Mouse (Mus musculus) 416B (cell line): Measurements from ENCODE around the gene Arid2.

Experiments used
- DNase-seq: peaks from one replicate; pipeline ENCODE4 v3.0.0; 2011; ENCODE audit warnings: low read depth

Gene Arid2

DNA sequence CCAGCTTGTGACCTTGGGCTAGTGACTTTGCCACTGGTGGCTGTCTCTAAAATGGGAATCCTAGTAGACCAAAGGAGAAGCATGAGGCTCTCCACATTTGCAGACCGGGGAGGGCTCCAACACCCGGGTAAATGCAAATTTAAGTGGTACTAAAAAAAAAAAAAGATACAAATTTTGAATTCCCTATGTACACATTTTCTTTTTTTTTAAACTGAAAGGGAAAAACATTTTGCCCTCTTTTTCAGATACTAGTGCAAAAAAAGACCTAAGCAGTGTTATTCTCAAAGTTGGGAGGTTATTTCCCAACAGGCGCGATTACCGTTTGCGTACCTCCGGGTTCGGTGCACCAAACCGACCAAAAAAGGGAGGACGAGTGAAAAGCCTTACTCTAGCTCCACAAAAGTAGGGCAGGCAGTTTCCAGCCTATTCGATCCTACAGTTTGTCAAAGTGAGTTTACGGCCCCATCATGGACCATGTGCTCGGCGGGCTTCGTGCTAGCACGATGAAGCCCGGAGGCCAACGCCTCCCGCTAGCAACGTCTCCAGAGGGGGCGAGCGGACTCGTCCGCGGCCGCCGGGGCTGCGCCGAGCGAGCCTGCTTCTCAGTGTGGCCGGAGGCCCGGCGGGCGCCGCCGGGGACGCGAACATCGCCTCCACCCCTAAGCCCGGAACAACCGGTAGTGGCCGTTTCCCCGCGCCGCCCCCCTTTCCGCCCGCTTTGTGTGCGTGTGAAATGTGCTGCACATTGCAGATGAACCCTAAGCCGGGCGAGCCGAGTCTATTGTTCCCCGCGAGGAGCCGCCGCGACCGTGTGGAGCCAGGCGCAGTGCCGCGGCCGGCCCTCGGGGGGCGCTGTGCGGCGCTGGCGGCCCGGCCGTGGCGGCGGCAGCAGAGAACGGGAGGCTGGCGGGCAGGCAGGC lies 1.0 kb upstream of the Arid2 start:
- peak; percentile 92 for DNase-seq

GRCm38 (mm10) chr15:96286935-96287292 lies 404 bp upstream of the Arid2 start:
- DNase-seq = no peak

DNA sequence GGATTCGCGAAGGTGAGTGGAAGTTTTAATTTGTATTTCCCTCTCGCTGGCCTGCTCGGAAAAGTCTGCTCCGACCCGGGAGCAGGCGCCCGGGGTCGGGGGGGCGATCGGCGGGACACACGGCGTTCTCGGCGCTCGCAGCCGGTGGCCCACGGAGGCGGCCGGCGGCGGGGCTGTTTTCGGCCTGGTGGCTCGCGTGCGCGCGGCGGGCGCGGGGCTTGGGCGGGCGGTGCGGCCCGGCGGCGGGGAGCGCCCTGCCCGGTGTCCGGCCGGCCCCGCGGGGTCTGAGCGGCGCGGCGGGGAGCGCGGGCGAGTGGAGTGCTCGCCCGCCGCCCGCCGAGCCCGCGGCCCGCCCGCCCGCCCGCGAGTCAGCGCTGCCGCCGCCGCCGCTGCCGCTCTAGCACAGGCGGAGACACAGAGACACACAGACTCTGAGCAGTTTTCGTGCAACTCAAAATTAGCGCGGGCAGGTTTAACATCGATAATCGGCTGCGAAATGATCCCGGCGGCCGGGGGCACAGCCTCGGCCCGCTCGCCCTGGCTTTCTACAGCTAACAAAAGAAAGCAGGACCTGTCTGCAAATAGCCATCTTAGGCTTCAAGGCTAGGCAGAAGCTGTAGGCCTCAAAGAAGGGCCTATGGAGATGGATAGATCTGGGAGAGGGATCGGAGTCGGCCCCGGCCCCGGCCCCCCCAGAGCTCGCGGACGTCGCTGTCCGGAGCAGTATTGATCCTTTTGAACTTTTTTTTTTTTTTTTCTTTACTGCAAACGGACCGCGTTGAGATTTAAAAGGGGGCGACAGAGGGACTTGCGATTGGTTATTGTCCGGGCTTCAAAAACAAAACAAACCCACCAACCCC lies 888 bp downstream of the Arid2 start:
- peak; percentile 69 for DNase-seq

GRCm38 (mm10) chr15:96288836-96289390 lies 1.6 kb downstream of the Arid2 start:
- DNase-seq = no peak

GRCm38 (mm10) chr15:96290001-96290400 lies 2.7 kb downstream of the Arid2 start:
- DNase-seq = peak; percentile 28

GRCm38 (mm10) chr15:96293444-96293843 lies 6.1 kb downstream of the Arid2 start:
- DNase-seq = no peak

- no peak for DNase-seq
These were observed 9.8 kb downstream of the Arid2 start for GRCm38 (mm10) chr15:96297078-96297590.

GRCm38 (mm10) chr15:96297623-96298188 lies 10.4 kb downstream of the Arid2 start:
- DNase-seq = peak; percentile 36

DNA sequence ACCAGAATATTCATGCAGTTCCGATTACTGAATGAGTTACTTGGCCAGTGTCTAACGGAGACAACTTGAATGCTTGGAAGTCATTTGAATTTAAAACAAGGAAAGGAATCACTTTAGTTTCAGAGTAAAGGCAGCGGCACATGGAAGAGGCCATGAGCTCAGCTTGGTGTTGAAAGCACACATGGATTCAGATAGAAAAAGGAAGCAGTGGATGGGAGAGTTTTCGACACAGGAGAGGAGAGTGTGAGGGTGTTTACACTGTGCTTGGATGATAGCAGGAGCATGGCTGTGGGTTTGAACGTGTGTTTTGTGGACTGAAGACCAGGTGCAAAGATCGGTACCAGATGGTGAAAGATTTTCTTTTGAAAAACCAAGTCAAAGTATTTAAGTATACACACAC lies 22.0 kb downstream of the Arid2 start:
- DNase-seq = no peak

GRCm38 (mm10) chr15:96312902-96313301 lies 25.6 kb downstream of the Arid2 start:
- DNase-seq = no peak

- DNase-seq = peak; percentile 87
These were observed 28.3 kb downstream of the Arid2 start for GRCm38 (mm10) chr15:96315664-96316063.

- no peak for DNase-seq
These were observed 32.0 kb downstream of the Arid2 start for GRCm38 (mm10) chr15:96319335-96319734.

DNA sequence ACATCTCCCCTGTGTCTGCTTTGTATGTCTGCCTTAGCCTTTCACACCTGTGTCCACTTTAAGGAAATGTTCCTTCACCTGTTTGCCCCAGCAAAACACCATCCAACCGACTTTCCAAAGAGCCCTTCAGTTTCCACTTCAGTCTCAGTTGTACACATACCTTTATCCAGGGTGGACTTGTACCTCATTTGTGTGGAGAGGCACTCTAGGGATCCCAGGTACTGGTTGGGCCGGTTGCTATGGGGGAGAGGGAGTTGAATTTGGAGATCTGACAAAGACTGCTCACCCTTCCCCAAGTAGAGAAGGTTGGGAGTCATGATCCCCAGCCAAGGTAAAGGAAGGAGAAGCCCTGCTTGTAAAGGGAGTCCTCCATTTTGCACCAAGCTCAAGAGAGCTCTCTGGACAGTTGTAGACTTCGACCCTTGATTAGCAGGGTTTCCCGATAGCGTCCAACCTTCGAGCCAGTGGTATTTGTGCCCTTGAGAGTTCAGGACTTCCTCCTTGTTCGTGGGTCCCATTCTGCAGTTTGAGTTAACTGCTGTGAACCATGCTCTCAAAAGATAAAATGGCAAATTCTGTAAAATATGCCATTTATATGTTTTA lies 38.5 kb downstream of the Arid2 start:
- no peak for DNase-seq

DNA sequence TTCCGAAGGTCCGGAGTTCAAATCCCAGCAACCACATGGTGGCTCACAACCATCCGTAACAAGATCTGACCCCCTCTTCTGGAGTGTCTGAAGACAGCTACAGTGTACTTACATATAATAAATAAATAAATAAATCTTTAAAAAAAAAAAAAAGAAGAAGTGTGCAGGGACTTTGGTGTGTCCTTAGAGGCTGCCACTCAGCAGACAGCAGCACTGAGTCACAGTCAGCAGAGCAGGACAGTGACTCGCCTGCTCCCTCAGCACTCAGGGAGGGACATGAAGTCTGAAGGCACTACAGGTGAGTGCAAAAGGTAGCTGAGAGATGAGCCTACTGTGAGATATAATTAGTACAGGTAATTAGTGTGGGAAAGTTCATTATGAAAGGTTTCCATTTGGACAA lies 41.4 kb downstream of the Arid2 start:
- peak; percentile 57 for DNase-seq

DNA sequence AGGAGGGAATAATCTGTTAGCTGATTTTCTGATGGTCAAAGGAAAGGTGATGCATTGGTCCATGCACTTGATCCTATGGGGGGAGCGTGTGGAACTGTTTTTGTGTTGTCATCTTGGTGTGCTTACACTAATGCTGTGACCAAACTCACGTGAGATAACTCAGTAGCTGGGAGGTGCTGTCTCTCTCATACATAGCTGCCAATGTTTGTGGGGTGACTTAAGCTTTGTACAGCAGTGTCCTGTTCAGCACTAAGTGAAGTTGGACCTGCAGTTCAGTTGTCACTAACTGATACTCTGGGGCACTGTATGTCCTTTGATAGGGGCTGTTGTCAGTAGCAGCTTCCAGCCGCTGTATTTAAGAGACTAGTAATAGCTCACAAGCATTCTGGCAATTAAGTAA lies 43.2 kb downstream of the Arid2 start:
- no peak for DNase-seq

- DNase-seq = no peak
These were observed 45.3 kb downstream of the Arid2 start for GRCm38 (mm10) chr15:96332468-96333213.

GRCm38 (mm10) chr15:96333350-96333749 lies 46.0 kb downstream of the Arid2 start:
- no peak for DNase-seq

- DNase-seq = no peak
These were observed 53.6 kb downstream of the Arid2 start for GRCm38 (mm10) chr15:96340924-96341323.

- no peak for DNase-seq
These were observed 54.8 kb downstream of the Arid2 start for GRCm38 (mm10) chr15:96342097-96342496.

DNA sequence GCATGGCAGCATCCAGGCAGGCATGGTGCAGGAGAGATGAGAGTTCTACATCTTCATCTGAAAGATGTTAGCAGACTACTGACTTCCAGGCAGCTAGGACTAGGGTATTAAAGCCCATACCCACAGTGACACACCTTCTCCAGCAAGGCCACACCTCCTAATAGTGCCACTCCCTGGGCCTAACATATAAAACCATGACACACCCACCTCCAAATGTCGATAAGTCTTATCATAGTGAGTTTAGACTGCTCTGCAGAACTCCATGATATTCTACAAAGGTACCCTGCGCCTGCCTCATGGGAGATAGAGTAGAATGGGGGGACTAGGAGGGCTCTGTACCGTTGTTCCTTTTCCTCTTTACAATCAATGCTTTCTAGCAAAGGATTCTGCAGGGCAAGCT lies 55.6 kb downstream of the Arid2 start:
- no peak for DNase-seq
